Mouse (Mus musculus) small intestine, adult 2 months (tissue): ENCODE measurements around the gene Clcn1.

ENCODE experiments used
- CTCF ChIP-seq: fragments of 200-500 bp; IDR thresholded peaks from 2 replicates; pipeline ENCODE4 v1.5.1; 2012; ENCODE audit warnings: low read depth, mild to moderate bottlenecking, control low read depth, inconsistent platforms, low read length, moderate library complexity, mixed read lengths; ENCODE audit not compliant: insufficient replicate concordance, insufficient read length; ENCODE audit errors: extremely low read depth
- POLR2A ChIP-seq: fragments of 200-500 bp; IDR thresholded peaks from 2 replicates; pipeline ENCODE4 v1.6.1; 2012; ENCODE audit warnings: low read depth, mild to moderate bottlenecking, control low read depth, inconsistent platforms, low read length, moderate library complexity

GRCm38 (mm10) chr6:42247981-42248380, 38.5 kb upstream of the Clcn1 start:
- TF ChIP-seq CTCF = no peak
- TF ChIP-seq POLR2A = no peak
